Mouse (Mus musculus) ES-Bruce4 (cell line): ENCODE results near the gene Paqr3.

Experiments
- CTCF ChIP-seq: IDR thresholded peaks from one replicate; pipeline ENCODE4 v1.8.1; 2011; ENCODE audit warnings: low read depth, low read length
- EP300 ChIP-seq: IDR thresholded peaks from 2 replicates; pipeline ENCODE4 v1.6.1; 2011; ENCODE audit warnings: low read depth, low read length; ENCODE audit not compliant: insufficient read depth
- POLR2A ChIP-seq: IDR thresholded peaks from one replicate; pipeline ENCODE4 v1.8.1; 2011; ENCODE audit warnings: low read length; ENCODE audit not compliant: insufficient read depth

DNA sequence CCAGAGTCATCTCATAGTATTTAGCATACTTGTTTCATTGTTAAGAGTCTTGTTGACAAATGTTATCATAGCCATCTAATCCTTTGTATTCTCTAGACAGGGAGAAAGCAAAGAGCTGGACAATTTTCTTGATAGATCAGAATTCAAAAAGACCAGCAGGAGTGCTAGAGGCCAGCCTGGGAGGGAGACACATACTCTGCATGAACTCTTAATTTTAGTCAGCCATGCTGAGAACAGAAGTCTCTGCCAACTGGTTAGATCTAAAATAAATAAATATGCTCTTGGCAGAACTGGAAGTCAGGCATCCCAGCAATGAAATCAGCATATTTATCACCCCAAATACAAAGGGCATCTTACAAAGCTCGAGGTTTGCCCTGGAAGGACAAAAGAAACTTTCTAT is 43.3 kb upstream of the Paqr3 start:
- TF ChIP-seq CTCF = no peak
- TF ChIP-seq POLR2A = no peak
- TF ChIP-seq EP300 = no peak
